Mouse (Mus musculus) urinary bladder, postnatal 14 days (tissue): ENCODE results near the gene AW209491.

Source experiments
- DNase-seq: peaks from one replicate; pipeline ENCODE4 v3.0.0; 2021; ENCODE audit warnings: low spot score

Gene AW209491

DNA sequence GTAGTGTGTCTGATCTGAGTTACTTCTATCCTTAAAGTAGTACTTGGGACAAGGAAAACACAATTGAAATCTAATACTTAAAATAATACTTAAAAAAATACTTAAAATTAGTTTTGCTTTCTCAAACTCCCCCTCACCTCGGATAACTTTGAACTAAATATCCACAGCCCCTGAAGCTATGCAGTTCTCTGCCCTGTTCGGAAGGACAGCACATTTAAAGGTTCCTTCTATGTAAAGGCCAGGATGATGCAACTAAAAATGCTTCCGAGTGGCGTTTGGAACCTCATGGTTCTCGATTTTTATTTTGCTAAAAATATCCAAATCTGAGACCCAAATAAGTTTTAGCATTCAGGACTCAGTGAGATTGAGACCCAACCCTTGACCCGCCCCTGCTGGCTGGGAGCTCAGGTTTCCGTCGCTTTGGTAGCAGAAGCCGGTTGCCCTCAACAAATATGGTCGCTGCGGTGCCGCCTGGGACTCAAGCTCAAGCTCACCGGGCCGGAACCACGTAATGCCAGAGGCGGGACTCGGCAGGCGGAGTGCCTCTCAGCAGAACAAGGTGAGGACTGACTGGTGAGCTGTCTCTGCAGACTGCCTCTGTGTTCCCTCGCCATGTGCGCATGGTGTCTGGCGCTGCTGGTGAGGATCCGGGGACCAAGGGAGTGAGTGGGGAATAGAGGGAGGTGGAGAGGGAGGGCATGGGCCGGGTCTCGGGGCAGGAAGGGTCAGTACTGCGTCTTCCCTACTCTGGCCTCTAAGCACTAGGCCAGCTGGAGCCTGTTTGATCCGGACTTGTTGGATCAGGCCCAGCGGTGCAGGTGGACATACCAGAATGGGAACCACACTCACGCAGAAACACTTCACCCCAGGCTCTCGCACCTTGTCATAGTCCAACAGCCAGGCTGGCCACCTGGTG is at the start of gene AW209491:
Gene AW209491 (plus strand): TSS at position 429 of the 916 bp plus-strand sequence.
- DNase-seq, result peak; percentile 97

DNA sequence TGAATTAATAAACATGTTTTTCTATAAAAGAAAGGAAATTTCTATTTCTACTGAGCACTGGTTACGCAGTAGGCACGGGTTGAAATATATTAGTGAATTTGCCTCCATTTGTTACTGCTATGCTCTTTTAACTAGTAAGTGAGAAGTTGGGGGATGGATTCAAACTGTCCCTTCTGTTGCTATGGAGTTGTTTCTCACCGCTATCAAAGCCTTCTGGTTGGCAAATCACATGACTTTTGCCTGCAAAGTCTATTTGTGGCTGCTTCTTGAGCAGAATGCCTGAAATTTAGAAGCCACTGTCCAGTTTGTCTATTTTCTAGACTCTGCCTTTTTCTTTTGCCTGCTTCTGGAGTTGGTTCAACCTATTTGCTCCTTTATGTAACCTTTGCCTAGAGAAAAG is 49.6 kb upstream of the AW209491 start:
- no peak for DNase-seq

DNA sequence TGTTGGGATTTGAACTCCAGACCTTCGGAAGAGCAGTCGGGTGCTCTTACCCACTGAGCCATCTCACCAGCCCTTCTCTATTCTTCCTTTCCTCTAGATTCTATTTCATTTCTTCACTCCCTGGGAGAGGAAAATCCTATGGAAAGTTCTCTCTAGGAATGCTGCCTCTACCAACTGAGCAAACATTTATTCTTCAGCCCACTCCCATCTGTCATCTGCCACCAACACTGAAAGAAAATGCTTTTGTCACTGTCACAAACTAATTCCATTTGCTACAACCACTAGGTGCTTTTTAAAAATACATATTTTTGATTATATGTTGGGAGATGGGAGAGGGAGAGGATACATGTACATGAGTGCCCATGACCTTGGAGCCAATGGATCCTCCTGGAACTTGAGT is 27.2 kb upstream of the AW209491 start:
- no peak for DNase-seq

DNA sequence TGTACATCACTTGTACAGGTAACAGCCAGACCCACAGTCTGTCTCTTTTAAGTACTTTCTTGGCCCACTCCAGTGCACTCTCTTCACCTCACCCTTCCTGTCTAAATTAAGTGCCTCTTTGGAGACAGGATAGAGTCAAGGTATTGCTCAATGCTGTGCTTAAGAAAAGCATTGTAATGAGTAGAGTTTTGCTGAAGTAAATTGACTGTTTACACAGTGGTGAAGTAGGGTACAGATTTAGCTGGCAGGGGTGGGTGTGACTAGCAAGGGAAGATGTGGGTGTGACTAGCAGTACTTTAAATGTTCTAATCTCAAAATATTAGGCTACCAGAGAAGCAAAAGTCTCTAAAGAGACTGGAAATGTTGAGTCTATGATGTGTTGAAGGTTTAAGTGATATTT is 22.3 kb upstream of the AW209491 start:
- DNase-seq, result no peak

DNA sequence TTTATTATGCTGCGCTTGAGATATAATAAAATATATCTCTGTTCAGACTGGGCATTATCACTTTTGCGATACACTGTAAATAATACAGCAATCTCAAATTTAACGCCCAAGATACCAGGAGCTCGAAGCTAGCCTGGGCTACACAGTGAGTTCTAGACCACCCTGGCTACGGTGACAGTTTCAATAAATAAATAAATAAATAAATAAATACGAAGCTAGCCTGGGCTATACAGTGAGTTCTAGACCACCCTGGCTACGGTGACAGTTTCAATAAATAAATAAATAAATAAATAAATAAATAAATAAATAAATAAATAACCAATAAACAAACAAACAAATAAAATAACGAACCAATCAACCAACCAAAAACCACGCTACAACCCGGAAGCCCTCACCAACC is 17.5 kb upstream of the AW209491 start:
- no peak for DNase-seq

DNA sequence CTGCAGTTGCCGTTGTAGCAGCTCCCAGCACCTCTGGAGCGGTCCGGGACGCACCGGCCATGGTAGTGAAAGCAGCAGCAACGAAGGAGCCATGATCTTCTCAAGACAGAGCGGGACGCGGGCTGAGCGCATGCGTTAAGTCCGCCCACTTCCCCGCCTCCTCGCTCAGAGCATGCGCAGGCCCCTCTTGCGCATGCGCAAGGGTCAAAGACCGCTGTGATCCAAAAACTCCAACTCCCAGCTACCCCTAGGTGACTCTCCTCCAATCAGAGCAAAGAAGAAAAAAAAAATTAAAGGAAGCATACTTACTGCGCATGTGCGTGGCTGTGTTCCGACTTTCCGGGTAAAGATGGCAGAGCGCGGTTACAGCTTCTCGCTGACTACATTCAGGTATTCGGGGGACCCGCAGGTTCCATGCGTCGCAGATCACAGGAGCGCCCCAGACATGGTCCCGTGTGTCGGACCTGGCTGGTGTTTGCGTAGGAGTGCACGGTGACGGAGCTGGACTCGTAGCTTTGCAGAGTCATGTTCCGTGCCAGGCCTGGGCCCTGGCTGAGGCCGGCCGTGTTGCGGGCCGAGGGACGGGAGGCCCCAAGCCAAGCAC is 16.9 kb upstream of the AW209491 start, which contains the start of the genes Mrpl32 and Psma2:
Gene Mrpl32 (minus strand): TSS at position 240 of the 604 bp plus-strand sequence.
Gene Psma2 (plus strand): TSS at position 315 of the 604 bp plus-strand sequence.
- DNase-seq, result peak; percentile 96

DNA sequence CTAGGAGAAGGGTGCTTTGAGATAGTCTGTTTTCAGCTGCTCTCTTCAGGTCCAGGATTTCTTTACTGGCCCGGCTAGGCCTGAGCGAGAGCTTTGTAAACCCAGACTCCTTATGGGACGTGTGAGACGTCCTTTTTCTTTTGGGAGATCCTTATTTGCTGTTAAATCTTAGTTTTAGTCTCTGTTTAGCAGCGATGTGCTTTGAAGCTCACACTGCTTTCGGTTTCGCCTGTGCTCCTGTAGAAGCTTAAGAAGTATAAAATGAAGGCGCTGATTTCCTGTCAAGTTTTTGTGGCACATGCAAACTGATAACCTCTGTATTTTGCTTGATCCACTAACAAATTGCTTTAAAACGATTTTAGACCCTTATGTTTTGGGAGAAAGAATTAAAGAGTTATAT is 16.4 kb upstream of the AW209491 start:
- DNase-seq, result no peak

DNA sequence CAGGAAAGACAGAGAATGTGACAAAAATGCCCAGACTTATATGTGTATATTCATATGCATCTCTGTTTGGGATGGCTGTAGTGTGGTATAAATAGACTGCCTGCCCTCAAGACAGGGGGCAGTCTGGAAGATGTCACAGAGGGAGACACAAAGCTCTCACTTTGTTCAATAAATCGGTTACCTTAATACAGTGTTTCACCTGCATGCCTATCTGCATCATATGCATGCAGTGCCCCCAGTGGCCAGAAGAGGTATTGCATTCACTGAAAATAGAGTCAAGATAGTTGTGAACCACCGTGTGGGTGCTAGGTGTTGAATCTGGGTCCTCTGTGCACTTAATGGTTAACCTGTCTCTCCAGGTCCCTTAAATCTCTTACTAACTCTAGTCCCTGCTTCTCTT is 11.2 kb upstream of the AW209491 start:
- DNase-seq, result peak; percentile 70

DNA sequence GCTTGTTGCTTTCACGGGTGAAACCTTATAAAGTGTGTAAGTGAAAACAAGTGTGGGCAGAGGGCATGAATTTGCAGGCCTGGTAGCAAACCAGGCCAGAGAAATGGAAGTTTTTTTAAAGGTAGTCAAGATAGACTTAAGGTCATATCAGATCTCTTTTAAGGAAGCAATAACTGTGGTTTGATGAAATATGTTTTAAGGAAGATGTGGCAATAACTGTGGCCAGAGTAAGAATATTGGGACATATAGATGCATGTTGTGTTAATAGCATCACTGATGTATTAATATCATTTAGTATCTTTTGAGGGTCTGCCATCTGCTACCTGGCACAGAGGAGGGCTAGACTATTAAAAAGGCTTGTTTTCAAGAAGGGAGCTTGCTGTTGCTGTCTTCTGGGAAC is 10.0 kb downstream of the AW209491 start:
- no peak for DNase-seq

DNA sequence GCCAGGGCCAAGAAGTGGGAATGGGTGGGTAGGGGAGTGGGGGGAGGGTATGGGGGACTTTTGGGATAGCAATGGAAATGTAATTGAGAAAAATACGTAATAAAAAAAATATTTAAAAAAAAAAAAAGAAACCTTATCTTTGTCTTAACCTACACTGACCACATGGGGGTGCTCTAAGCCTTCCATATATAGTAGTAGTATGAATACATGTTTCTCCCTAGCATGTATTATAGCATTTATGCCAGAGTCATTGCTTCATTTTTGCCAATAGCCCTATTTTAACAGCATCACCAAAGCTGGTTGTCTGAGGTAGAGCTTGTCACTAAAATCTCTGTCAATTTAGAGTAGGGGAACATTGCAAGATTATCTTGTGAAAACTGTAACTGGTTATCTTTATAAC is 19.3 kb downstream of the AW209491 start:
- DNase-seq, result peak; percentile 24

DNA sequence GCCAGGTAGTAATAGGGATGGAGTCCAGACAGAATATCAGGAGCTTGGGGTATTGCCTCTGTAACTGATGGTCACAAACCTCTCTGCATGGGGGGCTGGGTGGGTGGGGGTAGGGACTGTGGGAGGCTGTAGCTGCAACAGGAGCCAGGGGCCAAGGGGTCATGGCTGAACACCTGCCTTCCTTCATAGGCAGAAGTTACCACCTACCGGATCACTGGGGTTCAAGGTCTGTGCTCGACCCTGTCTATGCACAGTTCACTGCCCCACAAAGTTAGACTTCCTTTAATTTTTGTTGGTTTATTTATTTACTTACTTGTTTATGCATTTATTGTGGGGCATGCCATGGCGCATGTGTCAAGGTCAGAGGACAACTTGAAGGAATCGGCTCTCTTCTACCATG is 37.2 kb downstream of the AW209491 start:
- DNase-seq, result no peak

DNA sequence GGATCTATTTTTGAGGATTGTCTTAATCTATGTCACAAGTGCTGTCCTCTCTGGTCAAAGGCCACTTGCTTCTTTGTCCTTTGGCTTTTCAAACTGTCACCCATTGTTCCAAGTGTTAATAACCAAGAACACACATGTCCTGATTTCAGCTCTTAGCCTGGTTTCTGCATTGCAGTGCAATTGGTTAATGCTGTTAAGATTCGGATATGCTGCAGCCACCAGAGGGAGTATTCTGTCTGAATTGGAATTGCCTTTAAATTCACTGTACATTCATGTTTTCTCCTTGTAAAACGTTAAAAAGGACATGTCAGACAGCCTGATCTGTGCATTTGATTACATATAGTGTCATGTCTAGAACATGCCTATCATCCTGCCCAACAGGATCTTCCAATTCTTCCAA is 40.4 kb downstream of the AW209491 start:
- peak; percentile 19 for DNase-seq
